Mouse (Mus musculus) liver, embryonic 14.5 days (tissue): ENCODE measurements around the gene Zc3h12d. TPM values are rescaled to one million over a fixed set of nuclear protein-coding genes. Genes with fewer than 3 reads are reported as not detected.
A peak's percentile ranks its signal among the peaks of the same experiment; 100 is the strongest.

ENCODE experiments used
- ATAC-seq: fragments of 200-750 bp; cut with Nextera tagmentation; 2 replicates; pipeline ENCODE4 v1.8.0; 2017; ENCODE audit warnings: moderate number of reproducible peaks, mild to moderate bottlenecking, moderate library complexity; ENCODE audit not compliant: insufficient read depth
- DNase-seq, 3 experiments: peaks; one replicate each; pipeline ENCODE4 v3.0.0-alpha.2; 2012 to 2013; ENCODE audit warnings: low read depth in 3 of 3, low spot score in 3 of 3
- H3K27ac ChIP-seq: fragments of 300-500 bp; sonication (generic); 2 replicates; pipeline ENCODE4 v1.5.1; 2014; ENCODE audit warnings: moderate library complexity, mild to moderate bottlenecking, control low read depth, inconsistent platforms
- H3K27me3 ChIP-seq: fragments of 300-500 bp; sonication (generic); 2 replicates; pipeline ENCODE4 v1.6.1; 2014; ENCODE audit warnings: mild to moderate bottlenecking, low read length, moderate library complexity; ENCODE audit not compliant: control insufficient read depth, insufficient read depth
- H3K36me3 ChIP-seq: fragments of 300-500 bp; sonication (generic); replicated peaks from 2 replicates; pipeline ENCODE4 v1.6.1; 2014; ENCODE audit warnings: low read depth; ENCODE audit not compliant: control insufficient read depth, insufficient read depth
- H3K4me1 ChIP-seq, 2 experiments: fragments of 200-500 bp in 1 of 2; fragments of 300-500 bp in 1 of 2; sonication (generic) in 1 of 2; replicated peaks; 2 replicates each; pipeline ENCODE4 v1.6.1; 2012 to 2014; ENCODE audit warnings: antibody characterized with exemption in 1 of 2, inconsistent platforms in 1 of 2, low read length in 1 of 2; ENCODE audit not compliant: control insufficient read depth in 2 of 2, insufficient read depth in 2 of 2
- H3K4me2 ChIP-seq: fragments of 300-500 bp; sonication (generic); 2 replicates; pipeline ENCODE4 v1.6.1; 2014; ENCODE audit warnings: low read depth, mild to moderate bottlenecking, control low read depth, moderate library complexity
- H3K4me3 ChIP-seq, 2 experiments: fragments of 200-500 bp in 1 of 2; fragments of 300-500 bp in 1 of 2; sonication (generic) in 1 of 2; 2 replicates each; pipeline ENCODE4 v1.5.1; 2012 to 2014; ENCODE audit warnings: low read depth in 2 of 2, low read length in 2 of 2, mild to moderate bottlenecking in 2 of 2, control low read depth in 1 of 2, inconsistent platforms in 1 of 2, moderate library complexity in 1 of 2; ENCODE audit not compliant: insufficient read depth in 1 of 2
- H3K9ac ChIP-seq: fragments of 300-500 bp; sonication (generic); replicated peaks from 2 replicates; pipeline ENCODE4 v1.6.1; 2014; ENCODE audit warnings: mild to moderate bottlenecking, control low read depth, moderate library complexity
- H3K9me3 ChIP-seq: fragments of 300-500 bp; sonication (generic); 2 replicates; pipeline ENCODE4 v1.6.1; 2016; ENCODE audit warnings: low read length, mixed read lengths; ENCODE audit not compliant: control insufficient read depth
- CTCF ChIP-seq: IDR thresholded peaks from 2 replicates; pipeline ENCODE4 v1.5.1; 2016; ENCODE audit warnings: antibody characterized with exemption, low read depth, control low read depth
- EP300 ChIP-seq: IDR thresholded peaks from 2 replicates; pipeline ENCODE4 v1.6.1; 2016; ENCODE audit warnings: antibody characterized with exemption, low read depth
- WGBS: fragments of 180-500 bp; shearing (Covaris S2); extraction: QIAGEN DNeasy Blood & Tissue Kit; methylation state at CpG from one replicate; pipeline ENCODE4 v1.1.7; 2014; ENCODE audit not compliant: insufficient replicate concordance; 5-methylcytosine and 5-hydroxymethylcytosine counted together
- polyA plus RNA-seq, 2 experiments: library from polyadenylated mRNA; depleted of rRNA in 1 of 2; stranded (reverse) in 1 of 2; unstranded in 1 of 2; fragments of >200 nt; fragmentation: Nextera tagmentation in 1 of 2; extraction: Ambion mirVana in 1 of 2; gene quantifications; 2 replicates each; pipeline versions ENCODE4 v1.2.1 to v1.2.3; 2012 to 2014

Gene Zc3h12d
- polyA plus RNA-seq, 2 experiments = 0.15 to 0.25 TPM

DNA sequence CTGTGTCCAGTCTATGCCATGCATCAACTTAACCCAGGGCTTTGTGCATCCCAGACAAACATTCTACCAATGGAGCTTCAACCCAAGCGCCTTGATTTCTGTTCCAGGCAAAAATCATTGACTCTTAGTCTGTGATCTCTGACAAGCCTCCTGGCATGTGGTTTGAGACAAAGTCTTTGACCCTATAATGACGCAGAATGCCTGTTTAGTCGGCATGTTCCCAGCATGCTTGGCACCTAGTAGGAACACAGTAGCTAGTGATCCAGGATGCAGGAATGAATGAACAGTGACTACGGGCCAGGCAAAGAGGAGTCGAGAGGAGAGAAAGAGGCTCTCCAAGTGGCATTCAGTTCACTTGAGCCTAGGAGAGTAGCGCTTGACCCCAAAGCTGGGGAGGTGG is 31.1 kb downstream of the Zc3h12d start:
- Histone ChIP-seq H3K27ac (no peak overlapping the region), H3K36me3 (no peaks in the 10 kb centered on the region), H3K4me3 (no peak overlapping the region), H3K4me2 (no peak overlapping the region), H3K27me3 (peaks cover 16% of the 10 kb centered on the region), H3K9me3 (no peaks in the 10 kb centered on the region), H3K9ac (no peak overlapping the region), H3K4me1 (no peaks in the 10 kb centered on the region)
- WGBS = 80% methylated on average over 6 of the region's 6 CpGs
- DNase-seq (no peak), ATAC-seq (no peak)
- TF ChIP-seq EP300 = no peak
- no peak for TF ChIP-seq CTCF

DNA sequence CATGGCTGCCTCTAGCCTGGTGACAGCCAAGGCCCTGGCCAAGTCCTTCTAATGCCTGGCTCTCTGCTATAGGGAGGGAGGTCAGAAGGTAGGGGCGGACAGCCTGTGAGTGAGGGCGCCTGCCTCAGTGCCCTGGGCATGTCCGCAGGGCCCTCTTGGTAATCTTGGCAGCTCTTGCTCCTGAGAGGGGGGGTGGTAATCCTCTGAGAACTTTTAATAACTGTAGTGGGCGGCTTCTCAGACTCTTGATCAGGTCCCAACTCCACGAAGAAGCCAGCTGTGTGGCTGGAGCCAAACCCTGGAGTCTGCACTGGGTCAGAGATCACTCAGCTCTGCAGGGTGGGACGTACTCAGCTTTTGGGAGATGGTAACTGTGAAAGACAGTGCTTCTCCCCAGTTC is 31.9 kb downstream of the Zc3h12d start:
- DNase-seq = no peak

GRCm38 (mm10) chr10:7864806-7865205 is 32.5 kb downstream of the Zc3h12d start:
- no peak overlapping the region for H3K4me2 ChIP-seq
- ATAC-seq (no peak), DNase-seq (no peak)
- no peaks in the 10 kb centered on the region for H3K36me3 ChIP-seq
- no peaks in the 10 kb centered on the region for H3K9me3 ChIP-seq
- H3K9ac ChIP-seq = no peak overlapping the region
- H3K4me1 ChIP-seq = no peaks in the 10 kb centered on the region
- peaks cover 16% of the 10 kb centered on the region for H3K27me3 ChIP-seq
- 46% methylated on average over 3 of the region's 3 CpGs for WGBS
- no peak overlapping the region for H3K27ac ChIP-seq
- H3K4me3 ChIP-seq = no peak overlapping the region
- TF ChIP-seq CTCF = no peak
- TF ChIP-seq EP300 = no peak

More for the DNA sequence above, 31.9 kb downstream of the Zc3h12d start:
- WGBS = 60% methylated on average over 6 of the region's 6 CpGs
- no peak overlapping the region for H3K9ac ChIP-seq
- ATAC-seq = no peak
- H3K27ac ChIP-seq = no peak overlapping the region
- no peak overlapping the region for H3K4me3 ChIP-seq
- H3K36me3 ChIP-seq = no peaks in the 10 kb centered on the region
- H3K4me1 ChIP-seq = no peaks in the 10 kb centered on the region
- TF ChIP-seq CTCF = no peak
- TF ChIP-seq EP300 = no peak
- no peak overlapping the region for H3K4me2 ChIP-seq
- H3K27me3 ChIP-seq = peaks cover 16% of the 10 kb centered on the region
- no peaks in the 10 kb centered on the region for H3K9me3 ChIP-seq

GRCm38 (mm10) chr10:7866762-7867665 is 34.7 kb downstream of the Zc3h12d start:
- Histone ChIP-seq H3K4me2 (peak overlapping the region; percentile 49), H3K4me1 (no peaks in the 10 kb centered on the region), H3K9ac (no peak overlapping the region), H3K27me3 (peaks cover 16% of the 10 kb centered on the region), H3K36me3 (no peaks in the 10 kb centered on the region), H3K27ac (no peak overlapping the region), H3K9me3 (no peaks in the 10 kb centered on the region), H3K4me3 (0 out of 4 replicates have a peak overlapping the region, but pooled peaks of 1 of the 2 experiments have one; percentile 16)
- TF ChIP-seq EP300 (no peak), CTCF (no peak)
- no peak for ATAC-seq
- 17% methylated on average over 50 of the region's 50 CpGs for WGBS
- DNase-seq = no peak

- peak overlapping the region; percentile 49 for H3K4me2 ChIP-seq
- ATAC-seq (no peak), DNase-seq (no peak)
- H3K9ac ChIP-seq = no peak overlapping the region
- H3K27ac ChIP-seq = no peak overlapping the region
- H3K36me3 ChIP-seq = no peaks in the 10 kb centered on the region
- H3K27me3 ChIP-seq = peaks cover 16% of the 10 kb centered on the region
- no peaks in the 10 kb centered on the region for H3K9me3 ChIP-seq
- WGBS = 24% methylated on average over 21 of the region's 21 CpGs
- TF ChIP-seq EP300 (no peak), CTCF (no peak)
- H3K4me3 ChIP-seq = no peak overlapping the region
- H3K4me1 ChIP-seq = no peaks in the 10 kb centered on the region
Measured at GRCm38 (mm10) chr10:7867666-7868030, 35.4 kb downstream of the Zc3h12d start.
